26 mouse cellular contexts compared by ENCODE assay signal in the genomic region with DNA sequence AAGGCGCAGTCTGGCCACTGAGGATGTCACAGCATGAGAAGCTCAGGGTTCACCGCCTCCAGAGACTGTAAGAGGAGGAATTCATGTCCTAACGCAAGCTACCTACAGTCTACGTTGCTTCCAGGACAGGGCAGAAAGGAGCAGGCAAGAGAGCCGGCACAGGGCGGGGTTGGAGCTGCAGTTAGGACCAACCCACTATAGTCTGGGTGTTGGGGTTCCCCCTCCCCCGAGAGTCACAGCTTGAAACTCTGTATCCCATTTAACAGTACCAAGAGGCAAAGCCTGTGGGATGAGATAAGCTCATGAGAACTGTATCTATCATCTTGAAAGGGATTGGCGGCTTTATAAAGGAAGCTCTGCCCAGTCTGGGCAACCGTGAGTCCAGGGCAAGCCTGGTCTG.
DNase-seq lines count a peak whose midpoint lies in the region; ATAC-seq lines count a peak whose summit lies in the region.
"Had no signal": no experiment of that assay in that cellular context is flagged by ENCODE, and none has a peak within 500 bp of the region (broad histone marks: within the 10 kb centered on the region; RNA-seq: fewer than 3 reads in every experiment).

No protein-coding gene starts in this region.

- H3K36me3 ChIP-seq in hindbrain, embryonic 10.5 days: peaks cover 7% of the 10 kb centered on the region; the same call in 1 of the 2 replicates
- H3K36me3 ChIP-seq in hindbrain, embryonic 12.5 days: no peaks in the 10 kb centered on the region
- H3K36me3 ChIP-seq in neural tube, embryonic 14.5 days (ENCODE audit: control insufficient read depth, insufficient read depth, low read length): no peaks in the 10 kb centered on the region
- peaks cover 7% of the 10 kb centered on the region for H3K36me3 ChIP-seq in neural tube, embryonic 15.5 days
- H3K36me3 ChIP-seq in liver, embryonic 15.5 days (replicated peaks): no peaks in the 10 kb centered on the region
- H3K36me3 ChIP-seq: limb, embryonic 15.5 days had no signal

- H3K9ac ChIP-seq in hindbrain, embryonic 12.5 days: no peak overlapping the region
- H3K9ac ChIP-seq in neural tube, embryonic 14.5 days (replicated peaks; ENCODE audit: low read depth, low read length): no peak overlapping the region
- no peak overlapping the region for H3K9ac ChIP-seq in neural tube, embryonic 15.5 days (replicated peaks)
- H3K9ac ChIP-seq in liver, embryonic 15.5 days: no peak overlapping the region
- H3K9ac ChIP-seq: forebrain, postnatal 0 days; heart, embryonic 12.5 days; kidney, embryonic 15.5 days; limb, embryonic 15.5 days had no signal

- no peak overlapping the region for H3K4me3 ChIP-seq in hindbrain, embryonic 10.5 days
- no peak overlapping the region for H3K4me3 ChIP-seq in hindbrain, embryonic 12.5 days
- no peak overlapping the region for H3K4me3 ChIP-seq in neural tube, embryonic 14.5 days (ENCODE audit: low read depth, low read length)
- no peak overlapping the region for H3K4me3 ChIP-seq in neural tube, embryonic 15.5 days (replicated peaks)
- no peak overlapping the region for H3K4me3 ChIP-seq in liver, embryonic 15.5 days (replicated peaks)
- H3K4me3 ChIP-seq: heart, embryonic 12.5 days; kidney, embryonic 15.5 days; limb, embryonic 15.5 days; midbrain, embryonic 10.5 days had no signal

- no peak for DNase-seq in hindbrain, embryonic 10.5 days (ENCODE audit: low spot score)
- DNase-seq in cerebellum, adult 9-10 months: no peak
- no peak for DNase-seq in ovary, adult 18-20 months (ENCODE audit: low spot score)
- DNase-seq: adrenal gland, adult 2 months; B cell, adult 2 months; cerebellum, adult 11-12 months; cerebellum, postnatal 14 days; gastrocnemius, postnatal 14 days; heart, adult 11 months; heart, postnatal 14 days; kidney, adult 11 months; kidney, postnatal 36 days; left cerebral cortex, postnatal 4 days; right cerebral cortex, postnatal 4 days; thymus, adult 18-20 months; thymus, postnatal 36 days had no signal

- no peak for ATAC-seq in hindbrain, embryonic 12.5 days (ENCODE audit: low FRiP score)
- 0 out of 2 replicates have a peak, but pooled peaks have one; percentile 13 for ATAC-seq in neural tube, embryonic 14.5 days (ENCODE audit: low read depth)
- no peak for ATAC-seq in neural tube, embryonic 15.5 days (ENCODE audit: low FRiP score)
- ATAC-seq in liver, embryonic 15.5 days (ENCODE audit: insufficient read depth): peak; percentile 53; the same call in 1 of the 2 replicates

- H3K4me2 ChIP-seq in hindbrain, embryonic 12.5 days (replicated peaks): no peak overlapping the region
- H3K4me2 ChIP-seq in neural tube, embryonic 14.5 days (ENCODE audit: low read depth, low read length): no peak overlapping the region
- no peak overlapping the region for H3K4me2 ChIP-seq in neural tube, embryonic 15.5 days
- H3K4me2 ChIP-seq in liver, embryonic 15.5 days: no peak overlapping the region
- H3K4me2 ChIP-seq: heart, embryonic 12.5 days; kidney, embryonic 15.5 days; limb, embryonic 15.5 days had no signal

- H3K27ac ChIP-seq in hindbrain, embryonic 10.5 days: 0 out of 2 replicates have a peak overlapping the region, but pooled peaks have one; percentile 24
- H3K27ac ChIP-seq in hindbrain, embryonic 12.5 days: no peak overlapping the region
- no peak overlapping the region for H3K27ac ChIP-seq in neural tube, embryonic 14.5 days (ENCODE audit: low read depth, low read length)
- H3K27ac ChIP-seq in neural tube, embryonic 15.5 days (replicated peaks): no peak overlapping the region
- no peak overlapping the region for H3K27ac ChIP-seq in liver, embryonic 15.5 days (replicated peaks)
- H3K27ac ChIP-seq: kidney, embryonic 15.5 days; limb, embryonic 15.5 days; midbrain, embryonic 10.5 days had no signal

- no peaks in the 10 kb centered on the region for H3K27me3 ChIP-seq in hindbrain, embryonic 10.5 days (ENCODE audit: insufficient read depth, poor library complexity, severe bottlenecking)
- no peaks in the 10 kb centered on the region for H3K27me3 ChIP-seq in hindbrain, embryonic 12.5 days
- H3K27me3 ChIP-seq in neural tube, embryonic 14.5 days (ENCODE audit: control insufficient read depth, insufficient read depth, low read length): no peaks in the 10 kb centered on the region
- no peaks in the 10 kb centered on the region for H3K27me3 ChIP-seq in neural tube, embryonic 15.5 days (replicated peaks)
- no peaks in the 10 kb centered on the region for H3K27me3 ChIP-seq in liver, embryonic 15.5 days
- H3K27me3 ChIP-seq: CH12.LX; kidney, embryonic 15.5 days; limb, embryonic 15.5 days had no signal

- no peaks in the 10 kb centered on the region for H3K9me3 ChIP-seq in hindbrain, embryonic 10.5 days
- no peaks in the 10 kb centered on the region for H3K9me3 ChIP-seq in hindbrain, embryonic 12.5 days (replicated peaks)
- no peaks in the 10 kb centered on the region for H3K9me3 ChIP-seq in neural tube, embryonic 14.5 days (ENCODE audit: control insufficient read depth, low read length)
- H3K9me3 ChIP-seq in neural tube, embryonic 15.5 days (replicated peaks): no peaks in the 10 kb centered on the region
- no peaks in the 10 kb centered on the region for H3K9me3 ChIP-seq in liver, embryonic 15.5 days (replicated peaks)
- H3K9me3 ChIP-seq: heart, embryonic 12.5 days; kidney, embryonic 15.5 days; limb, embryonic 15.5 days; midbrain, embryonic 10.5 days had no signal

- 75% methylated on average over 9 of the region's 9 CpGs for WGBS in hindbrain, embryonic 10.5 days
- 80% methylated on average over 9 of the region's 9 CpGs for WGBS in hindbrain, embryonic 12.5 days
- 79% methylated on average over 9 of the region's 9 CpGs for WGBS in neural tube, embryonic 14.5 days
- 88% methylated on average over 9 of the region's 9 CpGs for WGBS in neural tube, embryonic 15.5 days
- 48% methylated on average over 9 of the region's 9 CpGs for WGBS in liver, embryonic 15.5 days (ENCODE audit: insufficient replicate concordance)

- H3K4me1 ChIP-seq in hindbrain, embryonic 10.5 days (replicated peaks): peaks cover 17% of the 10 kb centered on the region
- peaks cover 15% of the 10 kb centered on the region; the same call in 1 of the 2 replicates for H3K4me1 ChIP-seq in hindbrain, embryonic 12.5 days
- peaks cover 4% of the 10 kb centered on the region; the same call in 1 of the 2 replicates for H3K4me1 ChIP-seq in neural tube, embryonic 14.5 days (ENCODE audit: control insufficient read depth, insufficient read depth, low read length)
- H3K4me1 ChIP-seq in neural tube, embryonic 15.5 days: peaks cover 27% of the 10 kb centered on the region
- H3K4me1 ChIP-seq in liver, embryonic 15.5 days (replicated peaks): peaks cover 6% of the 10 kb centered on the region; the same call in 1 of the 2 replicates
- H3K4me1 ChIP-seq: kidney, embryonic 15.5 days; limb, embryonic 15.5 days had no signal

Comparison
In these comparisons a context has a peak if more than half of its experiments do, and no peak if none do; other contexts are left out.
1. ATAC-seq: peak in neural tube, embryonic 14.5 days (single experiment) and liver, embryonic 15.5 days (single experiment); none in hindbrain, embryonic 12.5 days (single experiment) and neural tube, embryonic 15.5 days (single experiment).